Mouse (Mus musculus) spleen, adult 12 weeks (tissue): Measurements from ENCODE around the gene Gramd1a.

ENCODE experiments used
- DNase-seq: peaks from one replicate; pipeline ENCODE4 v3.0.0; 2022; ENCODE audit warnings: low spot score

Gene Gramd1a

DNA sequence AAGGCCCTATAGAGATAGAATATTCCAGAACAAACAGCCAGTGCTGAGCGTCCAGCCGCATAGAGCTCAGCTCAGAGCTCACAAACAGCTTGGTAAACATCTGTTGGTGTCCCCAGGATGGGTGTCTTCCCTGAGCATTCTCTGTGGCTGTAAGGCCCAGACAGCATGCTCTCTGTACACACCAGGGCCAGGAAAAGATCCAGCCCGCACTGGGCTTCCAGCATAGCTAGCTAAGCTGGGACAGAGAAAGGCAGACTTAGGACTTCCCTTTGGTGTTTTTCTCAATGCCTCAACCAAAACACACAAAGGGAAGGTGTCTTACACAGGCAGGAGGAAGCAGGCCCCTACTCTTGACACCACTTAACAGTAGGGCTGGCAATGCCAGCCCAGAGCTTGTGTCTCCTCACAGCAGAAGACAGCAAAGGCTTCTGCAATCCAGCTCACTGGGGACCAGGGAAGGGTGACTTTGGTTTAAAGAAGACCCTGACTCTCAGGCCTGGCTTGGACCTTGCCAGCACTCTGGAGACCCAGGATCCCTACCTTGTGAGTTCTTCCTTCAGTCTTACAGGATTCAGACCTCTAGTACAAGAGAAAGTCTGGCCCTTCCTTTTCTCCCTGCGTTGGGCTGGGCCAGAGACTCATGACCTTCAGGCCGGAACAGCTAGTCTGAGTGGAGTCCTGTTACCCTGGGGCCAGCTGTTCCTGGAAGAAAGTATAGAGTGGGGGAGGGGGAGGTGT lies at the start of gene Gramd1a:
Gene Gramd1a (minus strand): TSS at position 601 of the 738 bp plus-strand sequence.
- DNase-seq, result no peak

DNA sequence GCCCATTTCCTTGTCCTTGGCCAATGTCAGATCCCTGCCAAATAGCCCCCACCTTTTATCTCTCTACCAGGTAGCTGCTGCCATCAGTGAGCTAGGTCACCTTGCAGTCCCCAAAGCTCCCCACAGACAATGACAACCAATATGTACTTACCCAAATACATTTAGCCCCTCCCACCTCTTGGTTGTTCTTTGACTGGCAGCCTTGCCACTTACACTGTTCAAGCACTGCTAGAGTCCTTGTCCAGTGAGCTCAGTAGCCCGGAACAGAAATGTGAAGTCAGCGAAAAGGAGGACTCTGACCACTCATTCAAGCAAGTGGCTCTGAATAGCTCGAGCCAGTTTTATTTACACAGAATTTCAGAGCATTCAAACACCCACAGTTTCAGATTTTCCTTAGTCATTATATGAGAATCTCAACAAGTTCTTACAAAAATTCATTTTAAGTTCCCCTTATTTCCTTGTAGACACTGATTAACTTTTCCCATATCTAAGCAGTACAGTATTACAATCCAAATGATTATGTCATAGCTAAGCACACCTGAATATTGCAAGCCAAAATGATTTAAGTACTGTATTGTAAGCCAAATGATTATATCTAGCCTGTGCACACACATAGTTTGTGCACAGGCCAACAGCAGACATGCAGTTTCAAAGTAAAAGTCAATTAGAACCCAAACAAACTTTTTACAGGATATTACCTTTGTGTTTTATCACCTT lies 40.1 kb upstream of the Gramd1a start:
- DNase-seq, result no peak

DNA sequence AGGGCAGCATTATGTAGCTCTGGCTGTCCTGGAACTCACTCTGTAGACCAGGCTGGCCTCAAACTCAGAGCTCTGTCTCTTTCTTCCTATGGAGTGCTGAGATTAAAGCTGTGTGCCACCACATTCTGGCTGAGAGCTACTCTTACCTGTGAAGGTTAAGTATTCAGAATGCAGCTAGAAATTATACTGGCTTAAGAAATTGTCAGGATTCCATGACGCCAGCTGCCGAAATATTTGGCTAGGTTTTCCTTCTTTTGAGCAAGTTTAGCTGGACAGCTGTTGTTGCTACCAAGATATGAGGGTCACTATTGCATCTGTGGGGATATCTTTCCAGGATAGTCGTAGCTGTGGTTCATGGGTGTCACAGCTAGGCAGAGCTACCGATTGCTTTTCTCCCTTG lies 29.0 kb upstream of the Gramd1a start:
- DNase-seq, result no peak

DNA sequence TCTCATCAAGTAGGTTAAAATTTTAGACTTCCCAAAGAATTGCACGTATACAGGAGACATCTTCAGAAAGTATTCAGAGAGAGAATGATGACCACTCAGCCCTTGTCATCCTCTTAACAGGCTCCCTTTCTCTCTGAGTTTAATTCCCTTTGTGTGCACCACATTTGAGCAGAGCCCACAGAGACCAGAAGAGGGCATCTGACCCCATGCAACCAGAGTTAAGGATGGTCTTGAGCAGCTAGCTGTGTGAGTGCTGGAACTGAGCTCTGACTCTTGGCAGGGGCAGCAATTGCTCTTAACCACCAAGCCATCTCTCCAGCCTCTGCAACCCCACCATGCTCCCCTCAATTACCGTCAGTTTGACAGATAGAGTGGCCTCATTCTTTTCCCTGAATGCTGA lies 27.2 kb upstream of the Gramd1a start:
- DNase-seq, result no peak

DNA sequence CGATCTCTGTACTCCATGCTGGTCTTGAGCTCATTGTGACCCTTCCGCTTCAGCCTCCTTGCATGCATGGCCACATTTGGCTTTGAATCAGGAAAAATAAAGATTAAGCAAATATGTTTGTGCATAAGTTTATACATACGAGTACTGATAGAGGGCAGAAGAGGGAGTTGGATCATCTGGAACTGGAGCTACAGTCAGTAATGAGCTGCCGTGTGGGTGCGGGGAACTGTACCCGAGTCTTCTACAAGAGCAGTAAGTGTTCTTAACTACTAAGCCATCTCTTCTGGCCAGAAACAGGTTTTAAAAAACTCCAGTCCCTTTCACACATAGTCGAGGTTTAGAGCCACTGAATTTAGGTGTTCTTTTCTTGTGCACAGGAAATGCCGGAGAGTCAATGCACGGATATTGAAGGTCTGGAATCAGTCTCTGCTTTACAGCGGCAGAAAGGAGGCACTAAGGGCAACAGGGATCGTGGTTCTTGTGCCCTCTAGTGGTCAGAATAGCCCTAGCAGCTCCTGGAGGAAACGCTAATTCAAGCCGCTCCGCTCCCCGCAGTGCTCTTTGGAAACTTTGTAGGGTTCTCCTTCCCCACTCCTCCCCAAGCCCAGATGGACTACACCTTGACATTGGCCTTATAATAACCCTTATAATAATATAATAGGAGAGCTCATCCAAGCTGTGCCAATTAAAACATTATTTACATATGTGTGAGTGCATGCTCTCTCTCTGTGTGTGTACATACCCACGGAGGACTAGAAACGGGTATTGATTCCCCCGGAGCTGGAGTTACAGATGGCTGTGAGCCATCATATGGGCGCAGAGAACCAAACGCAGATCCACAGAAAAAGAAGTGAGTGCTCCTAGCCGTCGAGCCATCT lies 21.4 kb upstream of the Gramd1a start:
- DNase-seq, result peak; percentile 26

DNA sequence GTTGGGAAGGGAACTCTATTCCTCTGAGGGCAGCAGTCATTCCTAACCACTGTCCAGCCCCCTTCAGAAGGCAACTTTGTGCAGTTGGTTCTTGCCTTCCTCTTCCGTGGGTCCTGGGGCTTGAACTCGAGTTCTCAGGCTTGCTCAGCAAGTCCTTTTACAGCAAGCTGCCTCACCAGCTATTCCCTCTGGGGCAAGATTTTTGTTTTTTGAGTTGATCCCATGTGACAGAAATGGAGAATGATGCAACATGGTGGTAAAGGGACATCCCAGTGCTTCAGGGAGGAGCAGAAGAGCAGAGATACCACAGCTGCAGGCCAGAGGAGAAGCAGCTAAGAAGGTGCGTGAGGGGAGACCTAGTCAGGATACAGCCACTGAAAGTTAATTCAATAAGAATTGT lies 19.4 kb upstream of the Gramd1a start:
- no peak for DNase-seq

DNA sequence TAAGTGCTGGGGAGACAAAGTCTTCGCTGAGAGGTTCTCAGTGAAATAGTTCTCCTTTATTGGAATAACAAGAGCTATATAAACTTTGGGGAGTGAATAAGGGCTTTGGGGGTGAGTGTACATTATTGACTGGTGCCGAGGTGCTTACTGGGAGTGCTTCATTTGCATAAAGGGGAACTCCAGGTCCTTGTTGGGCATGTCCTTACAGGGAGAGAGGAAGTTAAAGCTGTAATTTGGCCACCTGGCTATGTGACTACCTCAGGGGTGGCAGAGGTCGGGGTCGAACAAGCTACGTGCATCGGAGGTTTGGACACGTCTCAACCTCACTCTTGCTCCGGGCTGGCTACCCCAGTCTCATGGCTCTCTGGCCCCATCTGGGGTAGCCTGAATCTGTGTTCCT lies 18.8 kb upstream of the Gramd1a start:
- DNase-seq, result no peak

DNA sequence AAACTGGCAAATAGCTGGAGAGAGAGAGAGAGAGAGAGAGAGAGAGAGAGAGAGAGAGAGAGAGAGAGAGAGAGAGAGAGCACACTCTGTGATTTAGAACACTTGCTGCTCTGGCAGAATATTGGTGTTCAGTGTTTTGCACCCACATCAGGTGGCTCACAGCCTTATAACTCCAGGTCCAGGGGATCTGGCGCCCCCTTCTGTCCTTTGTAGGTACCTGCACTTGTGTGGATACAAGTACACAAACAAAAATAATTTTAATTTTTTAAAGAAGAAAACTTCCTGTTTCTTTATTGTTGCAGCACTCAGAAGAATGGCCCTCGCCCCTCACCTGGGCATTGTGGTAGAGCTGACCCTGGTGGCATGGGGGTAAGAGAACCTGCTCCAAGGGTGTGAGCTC lies 16.5 kb upstream of the Gramd1a start:
- no peak for DNase-seq

DNA sequence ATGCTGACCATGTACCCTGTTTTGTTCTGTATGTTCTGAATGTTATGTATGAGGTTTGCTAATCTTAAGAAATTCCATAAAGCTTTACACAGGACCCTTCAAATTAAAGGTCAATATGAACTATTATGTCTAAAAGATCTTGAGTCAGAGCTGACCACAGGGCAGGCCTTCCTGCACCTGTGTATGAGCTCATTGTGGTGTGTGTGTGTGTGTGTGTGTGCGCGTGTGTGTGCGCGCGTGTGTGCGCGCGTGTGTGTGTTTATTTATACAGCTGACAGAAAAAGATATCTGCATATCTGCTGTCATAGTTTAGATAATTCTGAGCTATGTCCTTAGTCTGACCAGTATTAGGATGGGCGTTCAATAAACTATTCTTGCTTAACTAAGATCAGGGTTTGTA lies 14.8 kb upstream of the Gramd1a start:
- no peak for DNase-seq

DNA sequence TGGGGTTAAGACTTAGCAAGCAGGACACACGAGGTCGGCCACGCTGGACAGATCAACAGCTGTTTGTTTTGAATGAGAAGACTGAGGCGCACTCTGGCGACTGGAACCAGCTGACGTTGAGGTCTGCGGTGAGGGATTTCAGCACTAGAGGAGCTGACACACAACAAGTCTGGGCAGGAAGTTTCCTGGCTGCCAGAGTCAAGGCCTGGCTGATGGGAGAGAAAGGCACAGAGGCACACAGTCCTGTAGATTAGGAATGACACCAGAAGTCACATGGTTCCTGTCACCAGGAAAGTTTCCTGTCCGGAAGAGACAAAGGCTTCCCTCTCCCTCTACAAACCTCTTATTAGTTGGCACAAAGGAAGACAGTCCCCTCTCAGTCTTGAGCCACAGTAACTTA lies 12.7 kb upstream of the Gramd1a start:
- DNase-seq, result no peak

DNA sequence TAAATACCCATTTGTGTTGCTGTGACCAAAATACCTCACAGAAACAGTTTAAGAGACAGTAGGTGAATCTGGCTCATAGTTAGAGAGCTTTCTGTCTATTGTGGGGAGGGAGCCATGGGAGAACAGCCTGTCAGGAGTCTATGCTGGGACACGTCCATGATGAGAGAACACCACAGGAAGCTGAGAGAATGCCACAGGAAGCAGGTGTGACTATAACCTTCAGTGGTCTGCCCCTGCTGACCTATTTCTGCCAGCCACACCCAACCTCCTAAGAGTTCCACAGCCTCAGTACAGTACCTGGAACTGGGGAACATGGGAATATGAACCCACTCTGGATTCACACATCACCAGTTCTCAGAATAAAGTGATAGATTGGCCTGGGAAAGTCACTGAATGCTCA lies 9.1 kb upstream of the Gramd1a start:
- DNase-seq, result no peak

DNA sequence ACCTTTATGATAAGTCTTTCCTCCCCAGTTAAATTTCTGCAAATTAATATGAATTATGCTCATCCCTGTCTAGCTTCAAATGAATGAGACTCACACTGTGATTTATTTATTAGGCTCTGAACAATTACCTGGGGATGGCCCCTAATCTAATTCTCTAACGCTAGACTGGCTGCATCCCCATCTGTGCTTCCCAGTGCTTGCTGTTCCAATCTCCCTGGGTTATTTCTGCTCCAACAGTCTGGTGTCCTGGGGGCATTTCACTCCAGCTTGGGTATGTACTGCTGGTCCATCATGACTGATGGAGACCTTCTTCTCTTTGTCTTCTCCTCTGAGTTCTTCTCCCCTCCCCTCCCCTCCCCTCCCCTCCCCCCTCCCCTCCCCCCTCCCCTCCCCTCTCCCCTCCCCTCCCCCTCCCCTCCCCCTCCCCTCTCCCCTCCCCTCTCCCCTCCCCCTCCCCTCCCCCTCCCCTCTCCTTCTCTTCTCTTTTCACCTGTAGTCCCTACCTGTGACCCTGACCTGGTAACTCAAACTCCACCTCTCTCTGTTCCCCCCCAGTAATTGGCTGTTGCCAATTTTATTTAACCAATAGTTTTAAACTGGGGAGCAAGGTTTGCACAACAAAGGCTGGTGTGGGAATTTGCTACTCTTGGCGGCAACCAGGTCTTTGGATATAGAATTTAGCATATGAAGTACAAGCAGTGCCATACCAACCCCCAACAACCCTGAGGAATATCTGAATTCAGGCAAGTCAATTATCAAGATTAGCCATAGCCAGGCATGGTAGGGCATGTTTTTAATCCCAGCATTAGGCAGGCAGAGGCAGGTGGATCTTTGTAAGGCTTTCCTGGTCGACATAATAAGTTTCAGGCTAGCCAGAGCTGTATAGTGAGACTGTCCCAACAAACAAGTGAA lies 8.2 kb upstream of the Gramd1a start:
- no peak for DNase-seq

DNA sequence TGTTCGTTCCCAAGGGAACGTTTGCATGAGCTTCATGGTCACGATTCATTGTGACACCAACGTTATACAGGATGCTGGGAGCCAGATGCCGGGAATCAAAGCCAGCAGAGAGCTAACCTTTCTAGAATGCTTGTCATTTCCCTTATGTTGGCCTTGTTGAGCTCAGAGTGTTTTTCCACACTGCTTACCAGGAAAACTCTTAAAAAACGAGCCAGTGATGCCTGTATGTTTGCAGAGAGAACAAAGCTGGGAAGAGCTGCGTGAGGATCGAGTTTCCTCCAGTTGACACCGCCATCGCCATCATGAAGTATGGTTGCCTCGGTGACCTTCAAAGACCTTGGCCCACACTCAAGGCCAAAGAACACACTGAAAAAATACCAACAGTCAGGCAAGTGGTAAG lies 6.6 kb upstream of the Gramd1a start:
- DNase-seq, result no peak

DNA sequence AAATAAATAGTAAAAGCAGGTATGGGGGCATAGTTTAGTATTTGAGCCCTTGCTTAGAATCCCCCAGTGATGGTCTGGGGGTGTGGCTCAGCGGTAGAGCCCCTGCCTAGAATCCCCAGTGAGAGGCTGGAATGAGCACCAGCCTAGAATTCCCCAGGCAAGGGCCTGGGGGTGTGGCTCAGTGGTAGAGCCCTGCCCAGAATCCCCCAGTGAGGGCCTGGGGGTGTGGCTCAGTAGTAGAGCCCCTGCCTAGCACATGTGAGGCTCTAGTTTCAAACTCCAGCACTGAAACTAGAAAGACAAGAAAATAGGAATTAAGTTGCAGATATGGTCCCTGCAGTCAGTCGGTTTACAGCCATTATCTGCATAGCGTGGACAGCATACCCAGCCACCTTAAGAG lies 6.1 kb upstream of the Gramd1a start:
- no peak for DNase-seq

DNA sequence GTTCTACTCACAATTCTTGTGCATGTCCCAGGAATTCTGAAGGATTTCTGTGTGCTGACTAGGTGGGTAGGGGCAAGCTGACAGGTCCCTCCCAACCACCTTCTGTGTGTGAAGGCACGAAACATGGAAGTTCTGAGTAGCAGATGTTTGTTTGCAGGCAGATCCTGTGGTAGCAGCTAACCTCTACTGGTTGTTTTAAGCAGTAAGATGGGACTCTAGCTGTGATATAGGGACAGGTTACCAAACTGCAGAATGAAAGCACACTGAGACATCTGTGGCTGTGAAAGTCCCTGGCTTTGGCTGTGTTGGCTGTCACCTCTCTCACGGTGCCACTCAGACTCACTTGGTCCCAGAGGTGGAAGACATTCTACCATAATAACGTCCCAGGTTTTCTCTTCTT lies 5.5 kb upstream of the Gramd1a start:
- DNase-seq, result no peak

DNA sequence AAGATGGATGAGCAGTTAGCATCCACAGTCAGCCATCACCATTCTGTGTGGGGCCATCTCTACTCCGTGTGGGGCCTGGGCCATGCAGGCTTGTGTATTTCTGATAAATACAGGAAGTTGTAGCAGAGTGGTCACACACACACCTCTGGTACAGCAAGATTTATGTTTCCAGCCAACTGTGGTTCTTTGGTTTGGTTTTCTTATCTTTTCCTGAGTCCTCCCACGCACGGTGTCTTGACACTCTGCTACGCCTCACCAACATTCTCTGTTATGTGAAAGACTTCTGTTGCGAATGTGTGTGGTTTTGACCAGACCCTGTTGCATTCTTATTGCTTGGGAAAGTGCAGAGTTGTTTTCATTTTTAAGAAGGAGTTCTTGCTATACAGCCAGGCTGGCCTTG lies 5.1 kb upstream of the Gramd1a start:
- DNase-seq, result no peak

DNA sequence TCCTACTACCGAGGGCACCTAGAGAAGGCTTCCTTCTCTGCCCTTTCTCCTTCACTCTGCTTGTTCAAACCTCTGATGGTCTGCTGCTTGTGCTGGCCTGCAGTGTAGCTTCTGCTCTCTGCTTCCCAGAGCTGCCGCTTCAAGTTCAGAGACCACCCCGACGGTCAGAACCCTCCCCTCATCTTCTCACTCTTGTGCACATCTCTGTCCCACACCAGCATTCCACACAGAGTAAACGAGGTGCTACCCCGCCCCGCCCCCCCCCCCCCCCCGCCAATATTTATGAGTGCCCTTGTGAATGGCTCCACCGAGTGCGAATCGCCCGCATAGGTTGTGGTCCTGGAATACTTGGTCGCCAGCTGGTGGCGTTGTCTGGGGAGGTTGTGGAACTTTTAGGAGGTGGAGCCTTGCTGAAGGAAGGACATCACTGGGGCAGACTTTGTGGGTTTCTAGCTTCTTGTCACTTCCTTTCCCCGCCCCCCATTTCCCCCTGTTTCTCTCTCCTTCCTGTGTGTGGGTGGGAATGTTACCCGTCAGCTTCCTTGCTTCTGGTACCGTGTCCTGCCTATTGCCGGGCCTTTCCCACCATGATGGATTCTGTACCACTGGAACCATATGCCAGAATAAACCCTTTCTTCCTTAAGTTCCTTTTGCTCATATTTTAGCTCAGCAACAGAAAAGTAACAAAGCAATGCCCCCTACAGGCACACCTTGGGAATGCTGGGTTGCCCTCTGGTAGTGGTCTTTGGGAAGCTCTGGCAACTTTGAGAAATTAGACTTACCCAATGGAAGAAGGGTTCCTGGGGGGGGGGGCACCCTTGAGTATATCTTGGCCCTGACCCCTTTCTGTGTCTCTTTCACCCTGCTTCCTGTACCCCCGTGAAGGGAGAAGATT lies 585 bp upstream of the Gramd1a start:
- DNase-seq, result no peak

DNA sequence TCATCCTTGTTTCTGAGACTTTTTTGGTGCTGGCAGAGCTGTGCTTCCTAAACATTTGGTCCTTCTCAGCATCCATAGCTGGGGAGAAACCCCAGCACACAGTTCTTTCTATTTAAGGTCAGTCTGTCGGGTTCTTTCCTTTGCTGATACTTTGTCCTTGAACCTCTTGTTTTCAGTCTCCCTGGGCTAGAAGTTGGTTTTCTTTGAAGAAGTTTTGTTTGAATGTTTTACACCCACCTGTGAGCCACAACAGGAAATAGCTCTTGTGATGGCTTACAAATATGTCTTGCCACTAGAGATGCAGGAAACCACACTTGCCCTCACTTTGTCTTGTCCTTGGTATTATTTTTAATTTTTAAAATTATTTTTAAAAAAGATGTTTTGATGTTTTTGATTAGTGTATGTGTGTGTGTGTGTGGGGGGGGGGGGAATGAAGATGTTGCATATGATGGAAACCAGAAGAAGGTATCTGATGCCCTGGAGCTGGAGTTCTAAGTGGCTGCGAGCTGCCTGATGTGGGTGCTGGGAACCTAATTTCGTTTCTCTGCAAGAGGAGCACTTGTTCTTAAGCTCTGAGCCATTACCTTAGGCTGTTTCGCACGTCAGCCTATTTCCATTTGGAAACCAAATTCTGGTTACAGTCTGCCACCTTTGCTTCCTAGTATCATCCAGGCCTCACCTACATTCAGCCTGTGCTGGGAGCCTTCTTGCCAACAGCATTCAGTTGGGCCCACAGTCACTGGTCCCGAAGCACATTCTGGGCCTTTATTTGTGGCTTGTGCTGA lies 2.0 kb downstream of the Gramd1a start:
- no peak for DNase-seq

DNA sequence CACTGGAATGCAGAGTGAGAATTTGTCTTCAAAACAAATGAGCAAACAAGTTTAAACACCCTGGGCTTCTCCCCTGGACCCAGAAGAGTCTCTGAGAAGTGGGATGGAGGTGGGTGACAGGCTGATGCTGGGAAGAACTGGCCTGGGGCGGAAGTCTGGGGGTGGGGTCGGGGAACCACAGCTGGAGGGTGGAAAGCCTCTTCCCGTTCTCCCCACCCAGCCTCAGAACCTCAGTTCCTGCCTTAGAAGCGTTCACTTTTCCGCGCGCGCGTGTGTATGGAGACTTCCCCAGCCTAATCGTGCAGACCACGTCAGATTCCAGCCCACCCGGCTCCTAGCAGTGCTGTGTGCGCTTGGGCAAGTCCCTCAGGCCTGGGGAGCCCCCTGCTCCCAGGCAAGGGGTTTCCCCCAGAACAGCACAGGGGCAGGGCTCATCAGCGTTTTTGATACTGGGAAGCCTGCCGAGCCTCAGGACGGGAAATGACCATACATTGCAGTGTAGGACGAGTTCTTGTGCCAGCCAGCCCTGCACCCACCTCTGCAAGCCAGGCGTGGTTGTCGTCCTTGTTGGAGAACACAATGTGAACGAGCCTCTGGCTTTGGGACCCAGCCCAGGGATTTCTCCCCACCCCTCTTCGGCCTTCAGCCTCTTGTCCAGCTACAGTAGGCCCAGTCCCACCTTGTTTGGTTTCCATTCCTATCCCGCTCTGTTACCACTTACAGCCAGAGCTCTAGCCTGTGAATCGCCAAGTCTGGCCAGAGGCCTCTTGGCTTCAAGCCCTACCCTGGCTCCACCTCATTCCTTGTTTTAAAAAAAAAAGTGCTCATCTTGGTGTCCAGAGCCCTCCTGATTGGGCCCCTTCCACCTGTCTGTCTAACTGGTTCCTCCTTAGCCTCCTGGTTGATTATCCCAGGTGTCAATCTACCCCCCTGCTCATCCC lies 4.1 kb downstream of the Gramd1a start:
- DNase-seq, result peak; percentile 25
